Mouse (Mus musculus): Measurements from ENCODE around the gene Tpp1. TPM values are rescaled to one million over a fixed set of nuclear protein-coding genes. Genes with fewer than 3 reads are reported as not detected.

Tpp1 gene
- total RNA-seq (2012; rRNA removed) (25.1 and 29.9 TPM in 2 replicates), total RNA-seq (2014; rRNA removed) (13.8 and 19.1 TPM in 2 replicates), polyA plus RNA-seq (2012; ENCODE audit: insufficient read length, low read depth) (45.4 and 49.1 TPM in 2 replicates)

GRCm38 (mm10) chr7:105751491-105752433 is at the start of gene Tpp1:
TSS of gene Tpp1 (minus strand) at chr7:105752235.
- TF ChIP-seq USF1 (IDR thresholded peaks at IDR 0.05; ENCODE audit: low read depth, low read length) (peak; percentile 97), MAX (IDR thresholded peaks at IDR 0.05; ENCODE audit: low read length) (peak; percentile 92), SIN3A (IDR thresholded peaks at IDR 0.05; ENCODE audit: low read length) (peak; percentile 93), HCFC1 (IDR thresholded peaks at IDR 0.05; ENCODE audit: low read depth, low read length) (peak; percentile 70), NELFE (IDR thresholded peaks at IDR 0.05; ENCODE audit: low read depth, low read length) (0 out of 2 replicates have a peak, but pooled peaks have one; percentile 39), MEF2A (IDR thresholded peaks at IDR 0.05; ENCODE audit: borderline replicate concordance, low read depth, low read length) (peak; percentile 25; the same call in 1 of the 2 replicates), KAT2A (IDR thresholded peaks at IDR 0.05; ENCODE audit: insufficient replicate concordance, low read length) (no peak), TBP (conservative IDR thresholded peaks at IDR 0.05; ENCODE audit: low read depth, low read length) (peak; percentile 50; the same call in 1 of the 2 replicates), CHD2 (IDR thresholded peaks at IDR 0.05; ENCODE audit: low read length) (peak; percentile 98), USF2 (conservative IDR thresholded peaks at IDR 0.05; ENCODE audit: low read depth, low read length) (peak; percentile 99), GABPA (IDR thresholded peaks at IDR 0.05; ENCODE audit: insufficient replicate concordance, low read depth, low read length) (no peak), NRF1 (IDR thresholded peaks at IDR 0.05; ENCODE audit: low read depth, low read length) (peak; percentile 34; the same call in 1 of the 2 replicates), TCF12 (IDR thresholded peaks at IDR 0.05; ENCODE audit: low read depth, low read length) (0 out of 2 replicates have a peak, but pooled peaks have one; percentile 17), POLR2A (IDR thresholded peaks at IDR 0.05; ENCODE audit: low read depth, low read length) (peak; percentile 67), BHLHE40 (IDR thresholded peaks at IDR 0.05; ENCODE audit: low read depth, low read length) (peak; percentile 92), ETS1 (conservative IDR thresholded peaks at IDR 0.05; ENCODE audit: low read depth, low read length) (peak; percentile 71; the same call in 1 of the 2 replicates), MAZ (IDR thresholded peaks at IDR 0.05; ENCODE audit: low read depth, low read length) (no peak), MYC (IDR thresholded peaks at IDR 0.05; ENCODE audit: low read depth, low read length) (0 out of 2 replicates have a peak, but pooled peaks have one; percentile 36), E2F4 (IDR thresholded peaks at IDR 0.05; ENCODE audit: insufficient replicate concordance, low read depth, low read length) (no peak), RAD21 (IDR thresholded peaks at IDR 0.05; ENCODE audit: low read depth, low read length) (no peak), IRF4 (IDR thresholded peaks at IDR 0.05; ENCODE audit: low read depth, low read length) (0 out of 2 replicates have a peak, but pooled peaks have one; percentile 27)
- dilution Hi-C loops (cut with MboI; ENCODE audit: extremely low pct_ligation_motif_present, extremely low pct_unique_long_range_greater_than_20kb, low sequenced_read_pairs) (no loop called here), in situ Hi-C loops (cut with MboI; ENCODE audit: low pct_ligation_motif_present, low pct_unique_long_range_greater_than_20kb, low sequenced_read_pairs) (no loop called here)
- Histone ChIP-seq H3K4me3 (replicated peaks in 1 of 3; ENCODE audit: low read depth in 2 of 3, low read length in 2 of 3, poor library complexity in 1 of 3) (peak within 1 kb of the TSS; percentile 80 to 90 (median 88)), H3K4me1 (ENCODE audit: control insufficient read depth in 1 of 2, insufficient read depth in 2 of 2) (peaks cover 0 to 14% of the 10 kb centered on the region in 2 experiments; a peak in 3 of 4 replicates), H3K36me3 (replicated peaks in 1 of 2; ENCODE audit: control insufficient read depth in 1 of 2, insufficient read depth in 1 of 2, low read length in 1 of 2) (peaks cover 25 to 39% of the 10 kb centered on the region in 2 experiments), H3K4me2 (ENCODE audit: insufficient read depth, low read depth, poor library complexity, severe bottlenecking) (peak within 1 kb of the TSS; percentile 58), H3K27ac (ENCODE audit: insufficient read depth, low read depth) (peak within 1 kb of the TSS; percentile 4; the same call in 1 of the 2 replicates), H3K79me2 (replicated peaks; ENCODE audit: control insufficient read depth, extremely low read depth, insufficient read depth, poor library complexity, severe bottlenecking) (no peaks in the 10 kb centered on the region), H3K9me3 (replicated peaks; ENCODE audit: low read length) (no peaks in the 10 kb centered on the region), H3K9ac (ENCODE audit: insufficient read depth, low read depth) (peak within 1 kb of the TSS; percentile 90), H3K27me3 (replicated peaks) (peaks cover 16% of the 10 kb centered on the region)
- DNase-seq (ENCODE audit: extremely low read depth): peak; percentile 95

Measured in CH12.LX (cell line).